Mouse (Mus musculus) small intestine, adult 2 months (tissue): ENCODE data around the gene Cpt1a.

ENCODE experiments used
- CTCF ChIP-seq: fragments of 200-500 bp; IDR thresholded peaks from 2 replicates; pipeline ENCODE4 v1.5.1; 2012; ENCODE audit warnings: low read depth, mild to moderate bottlenecking, control low read depth, inconsistent platforms, low read length, moderate library complexity, mixed read lengths; ENCODE audit not compliant: insufficient replicate concordance, insufficient read length; ENCODE audit errors: extremely low read depth
- POLR2A ChIP-seq: fragments of 200-500 bp; IDR thresholded peaks from 2 replicates; pipeline ENCODE4 v1.6.1; 2012; ENCODE audit warnings: low read depth, mild to moderate bottlenecking, control low read depth, inconsistent platforms, low read length, moderate library complexity

- TF ChIP-seq CTCF (no peak), POLR2A (no peak)
Measured at GRCm38 (mm10) chr19:3297034-3297433, 25.1 kb upstream of the Cpt1a start.
